Mouse (Mus musculus): ENCODE measurements around the gene Galns. TPM values are rescaled to one million over a fixed set of nuclear protein-coding genes. Genes with fewer than 3 reads are reported as not detected.
A peak's percentile ranks its signal among the peaks of the same experiment; 100 is the strongest.

Galns gene
- polyA plus RNA-seq, 1 experiment from 2014 or later = 5.5 TPM

DNA sequence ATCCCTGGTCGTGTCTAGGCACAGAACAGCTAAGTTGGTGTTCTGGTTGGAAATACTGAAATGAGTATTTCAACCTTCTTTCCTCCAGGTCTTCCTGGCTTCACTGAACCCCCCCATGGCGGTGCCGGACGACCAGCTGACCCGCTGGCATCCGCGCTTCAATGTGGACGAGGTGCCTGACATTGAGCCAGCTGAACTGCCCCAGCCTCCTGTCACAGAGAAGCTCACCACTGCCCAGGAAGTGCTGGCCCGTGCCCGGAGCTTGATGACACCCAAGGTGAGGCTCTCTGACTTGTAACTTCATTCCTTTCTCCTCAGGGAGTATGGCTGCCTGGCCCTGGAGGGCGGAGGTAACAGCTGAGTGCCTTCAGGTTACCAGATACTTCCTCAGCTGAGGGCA lies 40.1 kb downstream of the Galns start:
- Histone ChIP-seq H3K4me3 (no peak overlapping the region), H3K27me3 (no peaks in the 10 kb centered on the region), H3K36me3 (peaks cover 29% of the 10 kb centered on the region), H3K4me1 (replicated peaks) (peaks cover 59% of the 10 kb centered on the region), H3K4me2 (no peak overlapping the region), H3K9ac (no peak overlapping the region), H3K27ac (replicated peaks) (no peak overlapping the region), H3K9me3 (no peaks in the 10 kb centered on the region)
- 91% methylated on average over 11 of the region's 11 CpGs for WGBS
- ATAC-seq (ENCODE audit: low read depth) = no peak

DNA sequence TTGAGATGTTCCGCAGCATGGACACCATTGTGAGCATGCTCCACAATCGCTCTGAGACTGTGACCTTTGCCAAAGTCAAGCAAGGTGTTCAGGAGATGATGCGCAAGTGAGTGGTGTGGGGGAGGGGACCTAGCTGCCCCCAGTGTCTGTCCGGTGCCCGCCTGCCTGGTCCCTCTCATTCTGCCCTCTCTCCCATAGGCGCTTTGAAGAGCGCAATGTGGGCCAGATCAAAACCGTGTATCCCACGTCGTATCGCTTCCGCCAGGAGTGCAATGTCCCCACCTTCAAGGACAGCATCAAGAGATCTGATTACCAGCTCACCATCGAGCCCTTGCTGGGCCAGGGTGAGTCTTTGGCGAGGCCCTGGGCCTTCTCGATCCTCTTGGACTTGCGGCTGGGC lies 41.3 kb downstream of the Galns start:
- Histone ChIP-seq H3K4me2 (no peak overlapping the region), H3K4me1 (replicated peaks) (peaks cover 48% of the 10 kb centered on the region), H3K9me3 (no peaks in the 10 kb centered on the region), H3K27me3 (no peaks in the 10 kb centered on the region), H3K9ac (no peak overlapping the region), H3K36me3 (peaks cover 29% of the 10 kb centered on the region), H3K27ac (replicated peaks) (no peak overlapping the region), H3K4me3 (no peak overlapping the region)
- no peak for ATAC-seq (ENCODE audit: low read depth)
- 97% methylated on average over 16 of the region's 16 CpGs for WGBS

DNA sequence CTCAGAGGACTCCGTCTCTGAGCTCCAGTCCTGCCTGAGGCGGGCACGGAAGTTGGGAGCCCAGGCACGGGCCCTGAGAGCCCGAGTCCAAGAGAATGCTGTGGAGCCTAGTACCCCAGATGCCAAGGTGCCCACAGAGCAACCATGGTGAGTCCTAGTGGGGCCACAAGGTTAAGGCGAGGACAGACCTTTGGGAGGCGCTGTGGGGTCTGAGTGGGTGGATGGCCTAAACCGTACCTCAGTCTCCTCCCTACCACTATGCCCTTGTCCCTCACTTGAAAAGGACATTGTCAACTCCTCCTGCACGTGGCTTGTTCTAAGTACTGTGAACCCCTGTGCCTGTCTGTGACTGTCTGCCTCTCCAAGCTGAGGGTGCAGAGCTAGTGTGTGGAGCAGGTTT lies 41.9 kb downstream of the Galns start:
- H3K4me1 ChIP-seq (replicated peaks) = peaks cover 41% of the 10 kb centered on the region
- H3K9me3 ChIP-seq = no peaks in the 10 kb centered on the region
- H3K36me3 ChIP-seq = peaks cover 32% of the 10 kb centered on the region
- H3K9ac ChIP-seq = no peak overlapping the region; the same call in 1 of the 2 replicates
- ATAC-seq (ENCODE audit: low read depth) = no peak
- H3K4me2 ChIP-seq = peak overlapping the region; percentile 88
- WGBS = 64% methylated on average over 9 of the region's 9 CpGs
- peak overlapping the region; percentile 73 for H3K4me3 ChIP-seq
- H3K27me3 ChIP-seq = no peaks in the 10 kb centered on the region
- H3K27ac ChIP-seq (replicated peaks) = no peak overlapping the region

- H3K27me3 ChIP-seq = no peaks in the 10 kb centered on the region
- peak overlapping the region; percentile 73 for H3K4me3 ChIP-seq
- peak overlapping the region; percentile 88 for H3K4me2 ChIP-seq
- peaks cover 37% of the 10 kb centered on the region for H3K4me1 ChIP-seq (replicated peaks)
- 7% methylated on average over 10 of the region's 10 CpGs for WGBS
- H3K27ac ChIP-seq (replicated peaks) = no peak overlapping the region
- H3K9ac ChIP-seq = no peak overlapping the region; the same call in 1 of the 2 replicates
- no peak for ATAC-seq (ENCODE audit: low read depth)
- peaks cover 33% of the 10 kb centered on the region for H3K36me3 ChIP-seq
- no peaks in the 10 kb centered on the region for H3K9me3 ChIP-seq
These were observed 42.4 kb downstream of the Galns start for GRCm38 (mm10) chr8:122568881-122569309.

DNA sequence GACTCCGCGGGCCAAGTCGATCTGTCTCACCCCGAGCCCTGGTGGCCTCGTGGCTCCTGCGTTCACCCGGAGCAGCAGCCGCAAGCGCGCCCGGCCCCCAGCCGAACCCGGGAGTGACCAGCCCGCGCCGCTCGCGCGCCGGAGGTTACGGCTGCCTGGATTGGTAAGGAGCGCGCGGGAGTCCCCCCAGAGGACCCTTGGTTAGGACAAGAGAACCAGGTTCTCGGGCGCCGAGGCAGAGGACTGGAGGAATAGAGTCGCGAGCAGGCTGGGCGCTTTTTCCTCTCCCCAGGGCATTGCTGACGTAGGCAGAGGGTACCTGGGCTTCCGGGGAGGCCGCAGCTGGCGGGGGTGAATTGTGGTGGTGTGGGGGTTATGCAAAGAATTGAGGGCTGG lies 43.2 kb downstream of the Galns start:
- ATAC-seq (ENCODE audit: low read depth) = peak; percentile 63
- Histone ChIP-seq H3K4me3 (peak overlapping the region; percentile 73), H3K9ac (peak overlapping the region; percentile 70), H3K9me3 (no peaks in the 10 kb centered on the region), H3K4me1 (replicated peaks) (peaks cover 31% of the 10 kb centered on the region), H3K4me2 (peak overlapping the region; percentile 88), H3K27ac (replicated peaks) (peak overlapping the region; percentile 74), H3K27me3 (no peaks in the 10 kb centered on the region), H3K36me3 (peaks cover 33% of the 10 kb centered on the region)
- WGBS = under 1% methylated on average over 34 of the region's 34 CpGs

- Histone ChIP-seq H3K36me3 (peaks cover 29% of the 10 kb centered on the region), H3K4me2 (peak within 1 kb of the TSS; percentile 88), H3K4me3 (peak within 1 kb of the TSS; percentile 73), H3K27ac (replicated peaks) (peak within 1 kb of the TSS; percentile 91), H3K4me1 (replicated peaks) (peaks cover 28% of the 10 kb centered on the region), H3K9me3 (no peaks in the 10 kb centered on the region), H3K9ac (peak within 1 kb of the TSS; percentile 70), H3K27me3 (no peaks in the 10 kb centered on the region)
- ATAC-seq (ENCODE audit: low read depth) = peak; percentile 97
- WGBS = under 1% methylated on average over 62 of the region's 62 CpGs
These were observed 43.7 kb downstream of the Galns start, which contains the start of gene Cdt1 for GRCm38 (mm10) chr8:122567361-122568108. Gene Cdt1, plus strand, starts transcription at chr8:122568015.

- Histone ChIP-seq H3K4me1 (replicated peaks) (peaks cover 28% of the 10 kb centered on the region), H3K36me3 (peaks cover 21% of the 10 kb centered on the region), H3K27me3 (no peaks in the 10 kb centered on the region), H3K4me2 (peak overlapping the region; percentile 88), H3K9me3 (no peaks in the 10 kb centered on the region), H3K9ac (peak overlapping the region; percentile 70), H3K27ac (replicated peaks) (peak overlapping the region; percentile 91), H3K4me3 (peak overlapping the region; percentile 73)
- ATAC-seq (ENCODE audit: low read depth) = 0 out of 2 replicates have a peak, but pooled peaks have one; percentile 2
- WGBS = 42% methylated on average over 6 of the region's 6 CpGs
These were observed 44.5 kb downstream of the Galns start for GRCm38 (mm10) chr8:122566766-122567165.

DNA sequence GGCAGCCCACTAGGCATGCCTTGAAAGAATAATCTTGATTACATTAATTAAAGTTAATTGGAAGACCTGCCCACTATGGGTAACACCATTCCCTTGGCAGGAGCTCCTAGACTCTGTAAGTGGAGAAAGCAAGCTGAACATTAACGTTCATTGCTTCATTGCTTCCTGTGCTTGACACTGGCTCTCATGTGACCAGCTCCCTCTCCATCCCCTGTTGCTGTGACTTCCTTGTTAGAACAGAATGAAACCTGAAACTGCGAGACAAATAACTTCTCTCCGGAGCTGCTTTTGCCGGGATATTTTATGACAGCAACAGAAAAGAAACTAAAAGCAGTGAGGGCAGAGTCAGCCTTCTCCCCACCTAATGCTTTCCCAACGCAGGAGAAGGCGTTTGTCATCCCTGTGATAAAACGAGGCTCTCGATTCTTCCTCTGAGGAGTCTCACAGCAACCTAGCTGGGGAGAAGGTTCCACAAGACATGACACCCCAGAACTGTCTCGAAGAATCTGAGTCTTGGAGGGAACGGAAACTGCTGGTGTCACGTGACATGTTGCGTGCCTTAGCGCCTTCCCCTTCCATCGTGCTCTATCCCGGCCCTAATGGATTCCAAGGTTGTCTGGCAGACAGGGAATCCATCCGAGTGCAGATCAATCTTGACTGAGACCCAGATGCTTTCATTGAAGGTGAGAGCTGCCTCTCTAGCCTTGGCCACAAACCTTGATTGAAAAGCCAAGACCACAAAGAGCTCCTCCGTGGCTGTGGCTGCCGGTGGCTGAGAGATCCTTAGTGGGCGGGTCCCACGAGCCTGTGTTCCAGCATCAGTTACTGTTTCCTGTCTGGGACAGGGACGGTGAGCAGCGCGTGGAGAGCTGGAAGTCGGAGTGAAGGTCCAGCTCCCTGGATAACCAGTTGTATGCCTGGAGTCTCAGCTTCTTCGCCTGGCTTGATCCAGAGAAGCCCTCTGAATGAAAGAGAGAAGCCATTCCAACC lies 46.6 kb downstream of the Galns start:
- ATAC-seq (ENCODE audit: low read depth) = no peak
- WGBS = 88% methylated on average over 25 of the region's 25 CpGs

GRCm38 (mm10) chr8:122561199-122561598 lies 50.1 kb downstream of the Galns start:
- Histone ChIP-seq H3K36me3 (0 out of 2 replicates have a peak, but pooled peaks cover 3% of the 10 kb centered on the region), H3K4me3 (no peak overlapping the region), H3K9ac (no peak overlapping the region), H3K4me1 (replicated peaks) (peaks cover 11% of the 10 kb centered on the region), H3K27me3 (no peaks in the 10 kb centered on the region), H3K4me2 (no peak overlapping the region), H3K27ac (replicated peaks) (no peak overlapping the region), H3K9me3 (no peaks in the 10 kb centered on the region)
- no peak for ATAC-seq (ENCODE audit: low read depth)
- WGBS = 77% methylated on average over 5 of the region's 5 CpGs

More for the DNA sequence above, 46.6 kb downstream of the Galns start:
- Histone ChIP-seq H3K36me3 (0 out of 2 replicates have a peak, but pooled peaks cover 3% of the 10 kb centered on the region), H3K4me3 (no peak overlapping the region), H3K27ac (replicated peaks) (no peak overlapping the region), H3K4me1 (replicated peaks) (peaks cover 28% of the 10 kb centered on the region), H3K4me2 (no peak overlapping the region), H3K27me3 (no peaks in the 10 kb centered on the region), H3K9ac (no peak overlapping the region), H3K9me3 (no peaks in the 10 kb centered on the region)

DNA sequence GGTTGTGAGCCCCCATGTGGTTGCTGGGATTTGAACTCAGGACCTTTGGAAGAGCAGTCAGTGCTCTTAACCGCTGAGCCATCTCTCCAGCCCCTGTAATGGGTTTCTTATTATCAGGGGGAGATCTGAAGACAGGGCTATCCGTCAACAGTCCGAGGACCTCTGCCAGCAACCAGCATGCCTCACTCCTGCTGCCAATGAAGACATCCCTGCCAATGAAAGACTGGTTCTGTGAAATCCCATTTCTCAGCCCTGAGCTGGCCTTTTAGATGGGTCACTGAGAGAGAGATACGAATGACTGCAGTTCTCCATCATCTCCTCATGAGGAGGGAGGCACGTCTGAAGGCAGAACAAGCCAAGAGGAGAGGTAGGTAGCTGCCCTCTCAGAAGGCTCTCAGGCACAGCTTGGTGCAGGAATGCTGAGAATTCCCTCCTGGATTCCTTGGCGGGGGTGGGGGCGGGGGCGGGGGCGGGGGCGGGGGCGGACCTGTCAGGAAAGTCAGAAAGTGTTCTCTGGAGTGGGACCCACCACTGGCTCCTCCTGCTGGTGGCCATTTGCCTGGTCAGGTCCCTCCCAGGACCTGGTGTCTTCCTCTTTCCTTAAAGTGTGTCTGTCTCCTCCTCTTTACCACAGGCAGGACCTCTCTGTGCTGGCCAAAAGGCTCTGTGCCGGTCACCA lies 52.5 kb downstream of the Galns start:
- no peak for ATAC-seq (ENCODE audit: low read depth)
- no peak overlapping the region for H3K27ac ChIP-seq (replicated peaks)
- no peak overlapping the region for H3K4me2 ChIP-seq
- no peaks in the 10 kb centered on the region for H3K36me3 ChIP-seq
- no peak overlapping the region for H3K4me3 ChIP-seq
- no peaks in the 10 kb centered on the region for H3K9me3 ChIP-seq
- H3K9ac ChIP-seq = no peak overlapping the region
- no peaks in the 10 kb centered on the region for H3K27me3 ChIP-seq
- 28% methylated on average over 8 of the region's 12 CpGs for WGBS
- peaks cover 10% of the 10 kb centered on the region; the same call in 1 of the 2 replicates for H3K4me1 ChIP-seq (replicated peaks)

GRCm38 (mm10) chr8:122557248-122558038 lies 53.8 kb downstream of the Galns start:
- no peak overlapping the region for H3K9ac ChIP-seq
- no peak for ATAC-seq (ENCODE audit: low read depth)
- no peaks in the 10 kb centered on the region for H3K36me3 ChIP-seq
- no peaks in the 10 kb centered on the region; the same call in 1 of the 2 replicates for H3K27me3 ChIP-seq
- H3K4me3 ChIP-seq = no peak overlapping the region
- no peaks in the 10 kb centered on the region for H3K9me3 ChIP-seq
- H3K4me2 ChIP-seq = no peak overlapping the region
- WGBS = 38% methylated on average over 10 of the region's 10 CpGs
- H3K27ac ChIP-seq (replicated peaks) = peak overlapping the region; percentile 20; the same call in 1 of the 2 replicates
- peaks cover 10% of the 10 kb centered on the region; the same call in 1 of the 2 replicates for H3K4me1 ChIP-seq (replicated peaks)

Measured in neural tube, embryonic 13.5 days (tissue).